Mouse (Mus musculus): Measurements from ENCODE around the gene Nkx2-5. TPM values are rescaled to one million over a fixed set of nuclear protein-coding genes. Genes with fewer than 3 reads are reported as not detected.

The Nkx2-5 gene
- total RNA-seq (2012; rRNA removed): not detected in 2 replicates
- polyA plus RNA-seq (2012; ENCODE audit: insufficient read depth in 1 of 2, insufficient read length in 2 of 2, low read depth in 1 of 2, low replicate concordance in 2 of 2, missing spikeins in 1 of 2): not detected

DNA sequence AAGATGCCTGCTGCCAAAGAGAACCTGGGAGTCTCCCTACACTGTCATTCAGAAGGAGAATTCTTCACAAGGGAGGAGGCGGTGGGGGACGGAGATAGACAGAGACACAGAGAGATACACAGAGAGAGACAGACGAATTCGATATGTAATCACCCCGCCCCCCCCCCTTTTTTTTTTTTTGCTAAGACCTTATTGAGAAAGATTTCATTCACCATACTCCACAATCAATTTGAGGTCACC lies at the start of gene Nkx2-5:
Gene Nkx2-5 (minus strand): TSS at position 101 of the 240 bp plus-strand sequence.
- Histone ChIP-seq H3K4me3 (ENCODE audit: control insufficient read depth in 1 of 2, insufficient read depth in 1 of 2, low read depth in 2 of 2, low read length in 2 of 2) (no peak within 1 kb of the TSS), H3K9me3 (replicated peaks; ENCODE audit: insufficient read depth, low read length) (no peaks in the 10 kb centered on the region), H3K79me2 (ENCODE audit: control insufficient read depth, insufficient read depth, low read length, poor library complexity) (no peaks in the 10 kb centered on the region), H3K36me3 (ENCODE audit: control insufficient read depth in 1 of 2, insufficient read depth in 2 of 2, low read length in 2 of 2) (no peaks in the 10 kb centered on the region), H3K27ac (ENCODE audit: control insufficient read depth, low read depth, low read length) (no peak within 1 kb of the TSS), H3K27me3 (ENCODE audit: control insufficient read depth in 1 of 2, insufficient read depth in 2 of 2, low read length in 2 of 2) (peaks cover 0 to 9% of the 10 kb centered on the region in 2 experiments; a peak in 2 of 4 replicates), H3K4me1 (ENCODE audit: control insufficient read depth in 1 of 2, insufficient read depth in 2 of 2, low read length in 2 of 2) (no peaks in the 10 kb centered on the region), H3K9ac (ENCODE audit: control insufficient read depth, low read depth, low read length, poor library complexity, severe bottlenecking) (no peak within 1 kb of the TSS)
- TF ChIP-seq ELF1 (IDR thresholded peaks at IDR 0.05; ENCODE audit: low read depth, low read length) (no peak), TAL1 (IDR thresholded peaks at IDR 0.05; ENCODE audit: low read length) (no peak), KAT2A (conservative IDR thresholded peaks at IDR 0.05; ENCODE audit: low read depth, low read length) (no peak), MAZ (IDR thresholded peaks at IDR 0.05; ENCODE audit: low read depth, low read length) (no peak), GABPA (IDR thresholded peaks at IDR 0.05; ENCODE audit: low read depth, low read length) (no peak), USF1 (IDR thresholded peaks at IDR 0.05; ENCODE audit: low read depth, low read length) (no peak), MAFK (IDR thresholded peaks at IDR 0.05; ENCODE audit: borderline replicate concordance, low read depth, low read length) (no peak)
- no peak for DNase-seq (ENCODE audit: low read depth, low spot score)

DNA sequence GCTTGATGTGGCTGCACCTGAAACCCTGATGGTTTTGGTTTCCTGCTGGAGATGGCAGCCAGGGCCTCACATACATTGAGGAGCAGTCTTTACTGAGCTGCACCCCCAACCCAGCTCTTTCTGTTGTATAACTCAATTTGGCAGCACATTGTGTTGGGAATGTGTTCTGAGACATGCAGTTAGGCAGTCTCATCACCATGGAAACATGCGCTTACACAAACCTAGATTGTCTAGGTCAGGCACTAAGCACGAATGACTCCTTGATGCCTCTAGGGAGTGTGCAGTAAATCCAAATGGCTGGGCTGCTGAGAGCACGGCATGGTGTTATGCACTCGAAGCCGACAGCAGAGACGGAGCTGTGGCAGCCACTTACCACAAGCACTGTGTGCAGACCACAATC lies 49.5 kb upstream of the Nkx2-5 start:
- DNase-seq (ENCODE audit: low read depth, low spot score): no peak
- H3K9ac ChIP-seq (ENCODE audit: control insufficient read depth, low read depth, low read length, poor library complexity, severe bottlenecking): no peak overlapping the region
- H3K4me3 ChIP-seq (ENCODE audit: control insufficient read depth in 1 of 2, insufficient read depth in 1 of 2, low read depth in 2 of 2, low read length in 2 of 2): no peak overlapping the region
- peaks cover 0 to under 1% of the 10 kb centered on the region in 2 experiments; a peak in 1 of 4 replicates for H3K4me1 ChIP-seq (ENCODE audit: control insufficient read depth in 1 of 2, insufficient read depth in 2 of 2, low read length in 2 of 2)
- peaks cover 0 to under 1% of the 10 kb centered on the region in 2 experiments; a peak in 1 of 4 replicates for H3K36me3 ChIP-seq (ENCODE audit: control insufficient read depth in 1 of 2, insufficient read depth in 2 of 2, low read length in 2 of 2)
- TF ChIP-seq MXI1 (IDR thresholded peaks at IDR 0.05; ENCODE audit: low read depth, low read length) (no peak), MEF2A (IDR thresholded peaks at IDR 0.05; ENCODE audit: extremely low read depth, insufficient replicate concordance, low read depth, low read length, poor library complexity, severe bottlenecking) (no peak), RCOR1 (IDR thresholded peaks at IDR 0.05; ENCODE audit: low read depth, low read length) (no peak), ZNF384 (IDR thresholded peaks at IDR 0.05; ENCODE audit: low read depth, low read length) (no peak), MYB (IDR thresholded peaks at IDR 0.05; ENCODE audit: low read depth, low read length) (no peak), ELF1 (IDR thresholded peaks at IDR 0.05; ENCODE audit: low read depth, low read length) (no peak), SMC3 (IDR thresholded peaks at IDR 0.05; ENCODE audit: low read depth, low read length) (no peak), UBTF (IDR thresholded peaks at IDR 0.05; ENCODE audit: borderline replicate concordance, insufficient read depth, low read depth, low read length) (no peak), TBP (IDR thresholded peaks at IDR 0.05; ENCODE audit: low read depth, low read length) (no peak), NRF1 (IDR thresholded peaks at IDR 0.05; ENCODE audit: insufficient read depth, low read depth, low read length, poor library complexity, severe bottlenecking) (no peak), RAD21 (IDR thresholded peaks at IDR 0.05; ENCODE audit: low read depth, low read length) (no peak), GABPA (IDR thresholded peaks at IDR 0.05; ENCODE audit: low read depth, low read length) (no peak), USF1 (IDR thresholded peaks at IDR 0.05; ENCODE audit: low read depth, low read length) (no peak), CHD2 (IDR thresholded peaks at IDR 0.05; ENCODE audit: low read length) (no peak)
- H3K27me3 ChIP-seq (ENCODE audit: control insufficient read depth in 1 of 2, insufficient read depth in 2 of 2, low read length in 2 of 2): peaks cover 4 to 5% of the 10 kb centered on the region in 2 experiments; a peak in 2 of 4 replicates
- no peaks in the 10 kb centered on the region for H3K9me3 ChIP-seq (replicated peaks; ENCODE audit: insufficient read depth, low read length)
- H3K27ac ChIP-seq (ENCODE audit: control insufficient read depth, low read depth, low read length): no peak overlapping the region
- H3K79me2 ChIP-seq (ENCODE audit: control insufficient read depth, insufficient read depth, low read length, poor library complexity): no peaks in the 10 kb centered on the region
